9 mouse cellular contexts compared by ENCODE assay signal in genomic region chr10:86483968-86484367, GRCm38 (mm10). TPM values are rescaled to one million over a fixed set of nuclear protein-coding genes. Genes with fewer than 3 reads are reported as not detected.
A peak's percentile ranks its signal among the peaks of the same experiment; 100 is the strongest.
DNase-seq lines count a peak whose midpoint lies in the region; ATAC-seq and TF ChIP-seq lines count a peak whose summit lies in the region.
"Had no signal": no experiment of that assay in that cellular context is flagged by ENCODE, and none has a peak within 500 bp of the region (broad histone marks: within the 10 kb centered on the region; RNA-seq: fewer than 3 reads in every experiment).

No protein-coding gene starts in this region.

- H3K4me3 ChIP-seq in intestine, postnatal 0 days (ENCODE audit: low read depth, low read length), result no peak overlapping the region
- no peak overlapping the region for H3K4me3 ChIP-seq in intestine, embryonic 15.5 days (replicated peaks)
- no peak overlapping the region for H3K4me3 ChIP-seq in E14TG2a.4 (replicated peaks; ENCODE audit: low read length)
- no peak overlapping the region for H3K4me3 ChIP-seq in forebrain, embryonic 13.5 days
- H3K4me3 ChIP-seq: erythroblast, embryonic 14.5 days had no signal

- 19% methylated on average over 3 of the region's 3 CpGs for WGBS in intestine, postnatal 0 days
- 23% methylated on average over 3 of the region's 3 CpGs for WGBS in intestine, embryonic 15.5 days
- 17% methylated on average over 3 of the region's 3 CpGs for WGBS in forebrain, embryonic 13.5 days

- no peaks in the 10 kb centered on the region for H3K4me1 ChIP-seq in intestine, postnatal 0 days (replicated peaks; ENCODE audit: control insufficient read depth, insufficient read depth, low read length)
- H3K4me1 ChIP-seq in intestine, embryonic 15.5 days (replicated peaks), result no peaks in the 10 kb centered on the region; the same call in 1 of the 2 replicates
- H3K4me1 ChIP-seq in E14TG2a.4 (replicated peaks; ENCODE audit: low read depth, low read length), result no peaks in the 10 kb centered on the region
- peaks cover 7% of the 10 kb centered on the region for H3K4me1 ChIP-seq in forebrain, embryonic 13.5 days

- no peak overlapping the region for H3K4me2 ChIP-seq in intestine, postnatal 0 days (replicated peaks; ENCODE audit: low read depth)
- no peak overlapping the region for H3K4me2 ChIP-seq in intestine, embryonic 15.5 days (replicated peaks)
- H3K4me2 ChIP-seq in forebrain, embryonic 13.5 days, result no peak overlapping the region

- in situ Hi-C loops in Patski (cut with MboI; ENCODE audit: low pct_unique_long_range_greater_than_20kb), result no loop called here

- POLR2A ChIA-PET in Patski (lab: Charles Lee), result no interaction called here

- no peaks in the 10 kb centered on the region for H3K27me3 ChIP-seq in intestine, postnatal 0 days (replicated peaks; ENCODE audit: control insufficient read depth, insufficient read depth, low read length)
- no peaks in the 10 kb centered on the region for H3K27me3 ChIP-seq in intestine, embryonic 15.5 days (replicated peaks)
- H3K27me3 ChIP-seq in E14TG2a.4 (ENCODE audit: insufficient read depth, low read length) (0 out of 2 replicates have a peak, but pooled peaks cover 4% of the 10 kb centered on the region), Patski (no peaks in the 10 kb centered on the region)
- H3K27me3 ChIP-seq in forebrain, embryonic 13.5 days, result no peaks in the 10 kb centered on the region

- no peak for DNase-seq in Patski (ENCODE audit: low read depth, low spot score)
- peak; percentile 31 for DNase-seq in induced T-regulatory cell, adult 2 months (ENCODE audit: low read depth)
- peak; percentile 66 for DNase-seq in testis, postnatal 10 days (ENCODE audit: low spot score)

- H3K36me3 ChIP-seq in intestine, postnatal 0 days (ENCODE audit: control insufficient read depth, insufficient read depth), result no peaks in the 10 kb centered on the region
- H3K36me3 ChIP-seq in intestine, embryonic 15.5 days, result no peaks in the 10 kb centered on the region
- H3K36me3 ChIP-seq in E14TG2a.4 (ENCODE audit: insufficient read depth, low read length), result no peaks in the 10 kb centered on the region
- H3K36me3 ChIP-seq in forebrain, embryonic 13.5 days (ENCODE audit: poor library complexity, severe bottlenecking), result no peaks in the 10 kb centered on the region

- TF ChIP-seq CTCF in intestine, postnatal 0 days (IDR thresholded peaks at IDR 0.05; ENCODE audit: low read depth), result peak; percentile 72
- TF ChIP-seq CTCF in E14TG2a.4 (conservative IDR thresholded peaks at IDR 0.05; ENCODE audit: low read length), result peak; percentile 93
- TF ChIP-seq CTCF in Patski (IDR thresholded peaks at IDR 0.05), result peak; percentile 73

- no peaks in the 10 kb centered on the region for H3K9me3 ChIP-seq in intestine, postnatal 0 days (ENCODE audit: control insufficient read depth)
- H3K9me3 ChIP-seq in intestine, embryonic 15.5 days, result no peaks in the 10 kb centered on the region
- H3K9me3 ChIP-seq in E14TG2a.4 (ENCODE audit: low read length), result no peaks in the 10 kb centered on the region
- H3K9me3 ChIP-seq in forebrain, embryonic 13.5 days (replicated peaks), result no peaks in the 10 kb centered on the region

- CTCF ChIA-PET in Patski (lab: Charles Lee), result interaction anchor here (0.8 to 2.6 kb wide), 4 partner anchors 9 to 296 kb away, joined by 3 to 8 read pairs (median 5); no protein-coding TSS in a partner anchor

- no peak overlapping the region for H3K9ac ChIP-seq in intestine, postnatal 0 days (ENCODE audit: low read depth, low read length)
- no peak overlapping the region for H3K9ac ChIP-seq in intestine, embryonic 15.5 days
- no peak overlapping the region for H3K9ac ChIP-seq in forebrain, embryonic 13.5 days

- ATAC-seq in intestine, postnatal 0 days, result no peak
- no peak for ATAC-seq in intestine, embryonic 15.5 days
- no peak for ATAC-seq in Patski
- no peak for ATAC-seq in frontal cortex, adult (ENCODE audit: low TSS enrichment)
- no peak for ATAC-seq in forebrain, embryonic 13.5 days

- H3K27ac ChIP-seq in intestine, postnatal 0 days (ENCODE audit: low read depth, low read length), result no peak overlapping the region
- no peak overlapping the region for H3K27ac ChIP-seq in intestine, embryonic 15.5 days
- H3K27ac ChIP-seq in forebrain, embryonic 13.5 days, result no peak overlapping the region

RNA-seq across cellular contexts. Expression of gene Syn3, which starts 14.7 kb away (rescaled TPM):
- 1.1 and 1.2 TPM in 2 replicates for polyA plus RNA-seq in intestine, postnatal 0 days (2015; fragmentation: Nextera tagmentation; extraction: Ambion mirVana)
- 2.1 and 3.0 TPM in 2 replicates for polyA plus RNA-seq in intestine, embryonic 15.5 days (2015; fragmentation: Nextera tagmentation; extraction: Ambion mirVana)
- polyA plus RNA-seq in Patski (2021), result 2.1 TPM
- polyA plus RNA-seq in forebrain, embryonic 13.5 days (2015; fragmentation: Nextera tagmentation; extraction: Ambion mirVana), result 7.6 and 10.7 TPM in 2 replicates
- polyA plus RNA-seq: erythroblast, embryonic 14.5 days had no signal
